In genomic region chr12:113241373-113242193, GRCm38 (mm10) we compare ENCODE assay signal across 20 mouse cellular contexts. TPM values are rescaled to one million over a fixed set of nuclear protein-coding genes. Genes with fewer than 3 reads are reported as not detected.
DNase-seq lines count a peak whose midpoint lies in the region; ATAC-seq and TF ChIP-seq lines count a peak whose summit lies in the region.
"Had no signal": no experiment of that assay in that cellular context is flagged by ENCODE, and none has a peak within 500 bp of the region (broad histone marks: within the 10 kb centered on the region; RNA-seq: fewer than 3 reads in every experiment).

No protein-coding gene starts in this region.

- no peak overlapping the region for H3K4me3 ChIP-seq in kidney, embryonic 14.5 days (ENCODE audit: low read length)
- no peak overlapping the region for H3K4me3 ChIP-seq in liver, postnatal 0 days (ENCODE audit: low read depth, low read length)
- no peak overlapping the region for H3K4me3 ChIP-seq in liver, embryonic 11.5 days (ENCODE audit: low read depth, low read length)
- H3K4me3 ChIP-seq in small intestine, adult 2 months (ENCODE audit: low read depth, low read length) = no peak overlapping the region
- H3K4me3 ChIP-seq: forebrain, embryonic 13.5 days; heart, adult 2 months; heart, embryonic 15.5 days; hindbrain, embryonic 13.5 days had no signal

- H3K4me1 ChIP-seq in kidney, embryonic 14.5 days (ENCODE audit: control insufficient read depth, insufficient read depth, low read length) = no peaks in the 10 kb centered on the region
- H3K4me1 ChIP-seq in liver, postnatal 0 days (ENCODE audit: insufficient read depth) = no peaks in the 10 kb centered on the region
- no peaks in the 10 kb centered on the region for H3K4me1 ChIP-seq in liver, embryonic 11.5 days (replicated peaks; ENCODE audit: control insufficient read depth, insufficient read depth, low read length)
- H3K4me1 ChIP-seq in small intestine, adult 2 months (ENCODE audit: control insufficient read depth, insufficient read depth, insufficient read length, low read length) = no peaks in the 10 kb centered on the region
- H3K4me1 ChIP-seq: forebrain, embryonic 13.5 days; heart, embryonic 15.5 days; hindbrain, embryonic 13.5 days had no signal

- TF ChIP-seq POLR2A in small intestine, adult 2 months (IDR thresholded peaks at IDR 0.05; ENCODE audit: low read depth, low read length) = no peak

- no peaks in the 10 kb centered on the region for H3K36me3 ChIP-seq in kidney, embryonic 14.5 days (ENCODE audit: control insufficient read depth, insufficient read depth, low read length)
- no peaks in the 10 kb centered on the region for H3K36me3 ChIP-seq in liver, postnatal 0 days (replicated peaks; ENCODE audit: insufficient read depth, low read length)
- H3K36me3 ChIP-seq in liver, embryonic 11.5 days (ENCODE audit: control insufficient read depth, insufficient read depth, low read length) = no peaks in the 10 kb centered on the region
- H3K36me3 ChIP-seq in small intestine, adult 2 months (ENCODE audit: control insufficient read depth, insufficient read depth, low read length) = no peaks in the 10 kb centered on the region
- H3K36me3 ChIP-seq: heart, embryonic 15.5 days; hindbrain, embryonic 13.5 days had no signal

- no peaks in the 10 kb centered on the region for H3K9me3 ChIP-seq in kidney, embryonic 14.5 days (ENCODE audit: control insufficient read depth, low read length)
- no peaks in the 10 kb centered on the region for H3K9me3 ChIP-seq in liver, postnatal 0 days (ENCODE audit: low read length)
- H3K9me3 ChIP-seq in liver, embryonic 11.5 days (ENCODE audit: control insufficient read depth, low read length) = no peaks in the 10 kb centered on the region
- H3K9me3 ChIP-seq: forebrain, embryonic 13.5 days; heart, embryonic 15.5 days; hindbrain, embryonic 13.5 days had no signal

- no peak for TF ChIP-seq CTCF in liver, postnatal 0 days (IDR thresholded peaks at IDR 0.05; ENCODE audit: low read depth)
- no peak for TF ChIP-seq CTCF in small intestine, adult 2 months (IDR thresholded peaks at IDR 0.05; ENCODE audit: extremely low read depth, insufficient read length, insufficient replicate concordance, low read depth, low read length)

- WGBS in kidney, embryonic 14.5 days = 87% methylated on average over 7 of the region's 7 CpGs
- WGBS in liver, postnatal 0 days (ENCODE audit: insufficient replicate concordance) = 66% methylated on average over 7 of the region's 7 CpGs
- whole genome bisulfite sequencing in liver, embryonic 11.5 days = 78% methylated on average over 7 of the region's 7 CpGs
- WGBS in small intestine, adult 2 months = 81% methylated on average over 7 of the region's 7 CpGs

- DNase-seq in kidney, postnatal 36 days = no peak
- DNase-seq in liver, postnatal 0 days = no peak
- DNase-seq in liver, embryonic 11.5 days (ENCODE audit: low spot score) = no peak
- DNase-seq in A20 (ENCODE audit: low read depth, low spot score) = peak; percentile 82
- DNase-seq in cerebellum, adult 18-20 months = no peak
- DNase-seq: adrenal gland, adult 2 months; adrenal gland, postnatal 25 days; cerebellum, adult 11 months; cerebellum, adult 9-10 months; cerebellum, postnatal 25 days; forebrain, postnatal 0 days; gastrocnemius, postnatal 14 days; heart, adult 2 months; heart, postnatal 14 days had no signal

- no peak overlapping the region for H3K27ac ChIP-seq in kidney, embryonic 14.5 days (ENCODE audit: low read depth, low read length)
- no peak overlapping the region for H3K27ac ChIP-seq in liver, postnatal 0 days (ENCODE audit: low read depth)
- H3K27ac ChIP-seq in liver, embryonic 11.5 days (ENCODE audit: low read depth, low read length) = no peak overlapping the region
- H3K27ac ChIP-seq in small intestine, adult 2 months (ENCODE audit: insufficient read depth, low read depth, low read length) = peak overlapping the region; percentile 72
- H3K27ac ChIP-seq: forebrain, embryonic 13.5 days; heart, adult 2 months; heart, embryonic 15.5 days; hindbrain, embryonic 13.5 days had no signal

- H3K9ac ChIP-seq in kidney, embryonic 14.5 days (ENCODE audit: low read depth, low read length) = no peak overlapping the region
- H3K9ac ChIP-seq in liver, postnatal 0 days (replicated peaks) = no peak overlapping the region
- H3K9ac ChIP-seq in liver, embryonic 11.5 days (ENCODE audit: low read depth, low read length) = no peak overlapping the region
- H3K9ac ChIP-seq: forebrain, embryonic 13.5 days; forebrain, postnatal 0 days; heart, embryonic 15.5 days; hindbrain, embryonic 13.5 days had no signal

- no peak overlapping the region for H3K4me2 ChIP-seq in kidney, embryonic 14.5 days (replicated peaks; ENCODE audit: low read depth, low read length)
- no peak overlapping the region for H3K4me2 ChIP-seq in liver, postnatal 0 days (ENCODE audit: low read depth, low read length)
- no peak overlapping the region for H3K4me2 ChIP-seq in liver, embryonic 11.5 days
- H3K4me2 ChIP-seq: forebrain, embryonic 13.5 days; heart, embryonic 11.5 days; heart, embryonic 15.5 days; hindbrain, embryonic 13.5 days had no signal

- no peaks in the 10 kb centered on the region for H3K27me3 ChIP-seq in kidney, embryonic 14.5 days (ENCODE audit: control insufficient read depth, insufficient read depth, low read length)
- no peaks in the 10 kb centered on the region for H3K27me3 ChIP-seq in liver, postnatal 0 days (ENCODE audit: insufficient read depth, low read length)
- H3K27me3 ChIP-seq in liver, embryonic 11.5 days (replicated peaks; ENCODE audit: control insufficient read depth, insufficient read depth, low read length) = no peaks in the 10 kb centered on the region
- no peaks in the 10 kb centered on the region for H3K27me3 ChIP-seq in small intestine, adult 2 months (ENCODE audit: control insufficient read depth, insufficient read depth, low read length)
- H3K27me3 ChIP-seq: forebrain, embryonic 13.5 days; heart, embryonic 15.5 days; hindbrain, embryonic 13.5 days had no signal

- peak; percentile 52; the same call in 1 of the 2 replicates for ATAC-seq in kidney, embryonic 14.5 days (ENCODE audit: low FRiP score, low TSS enrichment)
- 0 out of 2 replicates have a peak, but pooled peaks have one; percentile 33 for ATAC-seq in liver, postnatal 0 days
- ATAC-seq in liver, embryonic 11.5 days (replicated peaks; ENCODE audit: low FRiP score) = no peak
- ATAC-seq: forebrain, embryonic 13.5 days; forebrain, postnatal 0 days had no signal

- TF ChIP-seq EP300 in liver, postnatal 0 days (IDR thresholded peaks at IDR 0.05; ENCODE audit: low read depth) = no peak

RNA-seq across cellular contexts. Expression of gene Tmem121, which starts 55.9 kb away (rescaled TPM):
- polyA plus RNA-seq in kidney, embryonic 14.5 days (2014; fragmentation: Nextera tagmentation; extraction: Ambion mirVana) = 4.2 and 13.9 TPM in 2 replicates
- polyA plus RNA-seq in liver, postnatal 0 days (2015; fragmentation: Nextera tagmentation; extraction: Ambion mirVana) = 0.20 and 0.21 TPM in 2 replicates
- polyA plus RNA-seq in liver, embryonic 11.5 days (2014; fragmentation: Nextera tagmentation; extraction: Ambion mirVana) = 1.1 and 2.0 TPM in 2 replicates
- 1.8 and 2.4 TPM in 2 replicates for polyA plus RNA-seq in small intestine, adult 2 months (2012; rRNA removed)
- polyA plus RNA-seq: heart, adult 2 months had no signal
